Mouse (Mus musculus): ENCODE measurements around the gene Dnajc13.

DNA sequence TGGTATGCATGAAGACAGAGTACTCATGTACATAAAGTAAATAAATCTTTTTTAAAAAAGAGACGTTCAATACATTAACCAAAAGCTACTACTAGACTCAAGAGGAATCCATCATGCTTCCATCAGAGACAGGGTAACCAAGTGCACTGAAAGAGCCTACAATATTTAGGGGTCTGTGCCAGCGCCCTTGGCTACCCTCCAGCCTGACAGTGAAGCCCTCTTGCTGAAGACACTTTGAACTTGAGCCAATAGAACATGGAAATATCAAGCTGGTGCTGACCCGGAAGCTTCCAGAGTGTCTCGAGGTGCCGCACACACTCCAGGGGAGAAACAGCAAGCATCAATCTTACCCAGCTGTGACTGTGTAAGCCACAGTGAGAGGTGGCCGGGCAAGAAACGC, 22.6 kb downstream of the Dnajc13 start:
- TF ChIP-seq CTCF (IDR thresholded peaks at IDR 0.05; ENCODE audit: low read depth) (no peak), EP300 (optimal IDR thresholded peaks at IDR 0.05) (no peak)
